11 mouse cellular contexts compared by ENCODE assay signal in genomic region chr11:11853731-11854461, GRCm38 (mm10). TPM values are rescaled to one million over a fixed set of nuclear protein-coding genes. Genes with fewer than 3 reads are reported as not detected.
DNase-seq lines count a peak whose midpoint lies in the region; ATAC-seq lines count a peak whose summit lies in the region.
"Had no signal": no experiment of that assay in that cellular context is flagged by ENCODE, and none has a peak within 500 bp of the region (broad histone marks: within the 10 kb centered on the region; RNA-seq: fewer than 3 reads in every experiment).

No protein-coding gene starts in this region.

- H3K9me3 ChIP-seq in hindbrain, embryonic 12.5 days (replicated peaks): 0 out of 2 replicates have a peak, but pooled peaks cover 3% of the 10 kb centered on the region
- no peaks in the 10 kb centered on the region for H3K9me3 ChIP-seq in hindbrain, embryonic 14.5 days (ENCODE audit: control insufficient read depth, low read length)
- no peaks in the 10 kb centered on the region; the same call in 1 of the 2 replicates for H3K9me3 ChIP-seq in limb, embryonic 10.5 days (replicated peaks)

- H3K9ac ChIP-seq in hindbrain, embryonic 12.5 days: no peak overlapping the region
- no peak overlapping the region for H3K9ac ChIP-seq in hindbrain, embryonic 14.5 days
- H3K9ac ChIP-seq: liver, embryonic 14.5 days had no signal

- H3K4me2 ChIP-seq in hindbrain, embryonic 12.5 days (replicated peaks): no peak overlapping the region
- no peak overlapping the region for H3K4me2 ChIP-seq in hindbrain, embryonic 14.5 days (replicated peaks)

- ATAC-seq in hindbrain, embryonic 12.5 days (ENCODE audit: low FRiP score): no peak
- ATAC-seq in hindbrain, embryonic 14.5 days (ENCODE audit: low FRiP score): no peak

- H3K36me3 ChIP-seq in hindbrain, embryonic 12.5 days: no peaks in the 10 kb centered on the region
- no peaks in the 10 kb centered on the region for H3K36me3 ChIP-seq in hindbrain, embryonic 14.5 days (replicated peaks; ENCODE audit: control insufficient read depth, insufficient read depth)
- peaks cover 4% of the 10 kb centered on the region; the same call in 1 of the 2 replicates for H3K36me3 ChIP-seq in limb, embryonic 10.5 days

- H3K4me1 ChIP-seq in hindbrain, embryonic 12.5 days: peaks cover 31% of the 10 kb centered on the region
- peaks cover 21% of the 10 kb centered on the region for H3K4me1 ChIP-seq in hindbrain, embryonic 14.5 days (replicated peaks; ENCODE audit: control insufficient read depth, insufficient read depth, low read length)
- H3K4me1 ChIP-seq in limb, embryonic 10.5 days: peaks cover 49% of the 10 kb centered on the region

- DNase-seq in embryo, embryonic 10.5 days (ENCODE audit: low spot score): peak; percentile 60
- DNase-seq in embryo, embryonic 9.5 days (ENCODE audit: extremely low spot score): no peak
- DNase-seq in hindbrain, embryonic 14.5 days (ENCODE audit: low spot score): no peak
- peak; percentile 76 for DNase-seq in 3T3-L1 (ENCODE audit: low read depth, low spot score)
- no peak for DNase-seq in limb, embryonic 10.5 days (ENCODE audit: low spot score)
- no peak for DNase-seq in urinary bladder, postnatal 14 days (ENCODE audit: low spot score)
- DNase-seq in adrenal gland, adult 2 months: no peak
- DNase-seq: kidney, adult 2 months had no signal

- no peak overlapping the region for H3K4me3 ChIP-seq in hindbrain, embryonic 12.5 days
- H3K4me3 ChIP-seq in hindbrain, embryonic 14.5 days (replicated peaks; ENCODE audit: low read length): no peak overlapping the region
- H3K4me3 ChIP-seq in limb, embryonic 10.5 days: no peak overlapping the region

- peak overlapping the region; percentile 78 for H3K27ac ChIP-seq in hindbrain, embryonic 12.5 days
- no peak overlapping the region for H3K27ac ChIP-seq in hindbrain, embryonic 14.5 days
- H3K27ac ChIP-seq in limb, embryonic 10.5 days: peak overlapping the region; percentile 88
- H3K27ac ChIP-seq: liver, embryonic 14.5 days had no signal

- no peaks in the 10 kb centered on the region for H3K27me3 ChIP-seq in hindbrain, embryonic 12.5 days
- H3K27me3 ChIP-seq in hindbrain, embryonic 14.5 days (ENCODE audit: control insufficient read depth, insufficient read depth, low read length): no peaks in the 10 kb centered on the region
- no peaks in the 10 kb centered on the region for H3K27me3 ChIP-seq in limb, embryonic 10.5 days (ENCODE audit: low read depth, poor library complexity, severe bottlenecking)

- 43% methylated on average over 4 of the region's 4 CpGs for WGBS in hindbrain, embryonic 12.5 days
- 51% methylated on average over 4 of the region's 4 CpGs for WGBS in hindbrain, embryonic 14.5 days
- WGBS in limb, embryonic 10.5 days: 57% methylated on average over 4 of the region's 4 CpGs

RNA-seq across cellular contexts. Expression of gene Ddc, which starts 44.0 kb away (rescaled TPM):
- 8.3 and 12.4 TPM in 2 replicates for polyA plus RNA-seq in hindbrain, embryonic 12.5 days (2016; fragmentation: Nextera tagmentation; extraction: Ambion mirVana)
- polyA plus RNA-seq in hindbrain, embryonic 14.5 days (2014; fragmentation: Nextera tagmentation; extraction: Ambion mirVana): 7.0 and 9.3 TPM in 2 replicates
- 5.5 and 6.2 TPM in 2 replicates for polyA plus RNA-seq in limb, embryonic 10.5 days (2016; fragmentation: Nextera tagmentation; extraction: Ambion mirVana)
- 10 to 100 TPM; 46.1 to 86.5 TPM for total RNA-seq in adrenal gland, adult 2 months (2021)
- polyA plus RNA-seq in adrenal gland, adult 2 months (2012; rRNA removed): 11.0 and 13.5 TPM in 2 replicates
- total RNA-seq: common myeloid progenitor, adult 5-6 weeks had no signal

RNA-seq across cellular contexts. Expression of gene Fignl1, which starts 45.1 kb away (rescaled TPM):
- 41.0 and 41.1 TPM in 2 replicates for polyA plus RNA-seq in hindbrain, embryonic 12.5 days (2016; fragmentation: Nextera tagmentation; extraction: Ambion mirVana)
- polyA plus RNA-seq in hindbrain, embryonic 14.5 days (2014; fragmentation: Nextera tagmentation; extraction: Ambion mirVana): 13.3 and 14.8 TPM in 2 replicates
- polyA plus RNA-seq in limb, embryonic 10.5 days (2016; fragmentation: Nextera tagmentation; extraction: Ambion mirVana): 101 and 110 TPM in 2 replicates
- total RNA-seq in adrenal gland, adult 2 months (2021): 1 to 10 TPM; 1.3 to 2.7 TPM
- polyA plus RNA-seq in adrenal gland, adult 2 months (2012; rRNA removed): 0.20 and 0.22 TPM in 2 replicates

Comparison
In these comparisons a context has a peak if more than half of its experiments do, and no peak if none do; other contexts are left out.
1. DNase-seq: peak in embryo, embryonic 10.5 days (single experiment) and 3T3-L1 (single experiment); none in embryo, embryonic 9.5 days (single experiment), hindbrain, embryonic 14.5 days (single experiment), limb, embryonic 10.5 days (single experiment), urinary bladder, postnatal 14 days (single experiment) and adrenal gland, adult 2 months (single experiment).
2. RNA of gene Fignl1, which starts 45.1 kb away (polyA plus RNA-seq): 101 to 110 TPM in limb, embryonic 10.5 days, 41.0 to 41.1 TPM in hindbrain, embryonic 12.5 days and 13.3 to 14.8 TPM in hindbrain, embryonic 14.5 days; 0.20 to 0.22 TPM in adrenal gland, adult 2 months; every median in the first group is over 10 times any median in the second.